Mouse (Mus musculus) liver, adult 2 months (tissue): ENCODE data around the gene B3galt4.

Experiments used
- CTCF ChIP-seq: fragments of 200-500 bp; IDR thresholded peaks from 2 replicates; pipeline ENCODE4 v1.5.1; 2011; ENCODE audit warnings: low read depth, low read length, control low read depth
- POLR2A ChIP-seq: fragments of 200-500 bp; IDR thresholded peaks from 2 replicates; pipeline ENCODE4 v1.6.1; 2011; ENCODE audit warnings: low read length, control low read depth; ENCODE audit not compliant: insufficient read depth; ENCODE audit errors: extremely low read depth

DNA sequence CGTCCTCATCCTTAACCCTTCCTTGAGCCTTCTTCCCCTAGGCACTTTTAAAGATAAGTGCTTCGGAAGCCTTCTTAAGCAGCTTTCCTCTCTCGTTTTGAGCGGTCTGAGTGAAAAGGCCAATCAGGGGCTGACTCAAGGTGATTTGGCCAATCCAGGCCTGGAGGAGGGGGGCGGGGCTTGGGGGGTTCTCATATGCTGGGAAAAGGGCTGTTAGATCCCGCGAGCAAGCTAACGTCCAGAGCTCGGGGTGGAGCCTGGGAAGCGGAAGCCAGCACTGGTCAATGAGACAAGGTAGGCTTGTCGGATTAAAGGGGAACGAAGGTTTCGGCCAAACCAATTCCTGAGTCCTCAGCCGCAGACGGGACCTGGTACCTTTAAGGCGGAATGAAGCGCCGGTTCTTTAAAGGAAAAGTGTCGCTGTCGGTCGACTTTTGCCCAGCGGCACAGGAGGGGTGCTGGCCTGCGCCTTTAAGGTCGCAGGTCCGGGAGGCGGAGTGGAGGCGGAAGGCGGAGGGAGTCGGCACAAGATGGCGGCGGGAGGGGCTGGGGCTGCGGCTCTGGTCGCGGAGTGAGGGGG, 35.5 kb downstream of the B3galt4 start, which contains the start of the genes Tapbp and Zbtb22:
- no peak for TF ChIP-seq CTCF
- 0 out of 2 replicates have a peak, but pooled peaks have one; percentile 9 for TF ChIP-seq POLR2A
